Mouse (Mus musculus): ENCODE measurements around the gene Nrsn2. TPM values are rescaled to one million over a fixed set of nuclear protein-coding genes. Genes with fewer than 3 reads are reported as not detected.

The Nrsn2 gene
- 1.4 and 5.1 TPM in 2 replicates for polyA plus RNA-seq (2016; fragmentation: Nextera tagmentation; extraction: Ambion mirVana)

DNA sequence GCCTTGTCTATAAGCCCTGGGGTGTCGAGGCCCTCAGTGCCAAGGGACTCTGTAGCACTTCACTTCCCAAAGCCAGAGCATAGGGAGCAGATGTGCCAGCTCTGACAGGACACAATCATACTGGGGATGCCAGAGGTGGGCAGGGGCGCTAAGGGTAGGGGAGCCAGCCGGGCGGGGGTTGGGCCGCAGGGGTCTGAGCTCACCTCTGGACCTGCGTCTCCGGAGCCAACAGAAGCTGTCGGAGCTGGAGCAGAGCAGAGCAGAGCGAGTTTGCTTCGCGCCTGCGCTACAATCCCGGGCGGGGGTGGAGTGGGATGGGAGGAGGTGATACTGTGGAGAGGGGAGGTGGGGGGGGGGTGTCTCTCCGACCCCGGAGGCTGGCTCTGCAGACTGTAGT lies at the start of gene Nrsn2:
Gene Nrsn2, minus strand, starts transcription at position 294 of the 397 bp plus-strand sequence.
- peak; percentile 47 for DNase-seq (ENCODE audit: low spot score)
- Histone ChIP-seq H3K4me1 (replicated peaks) (peaks cover 31% of the 10 kb centered on the region), H3K27me3 (ENCODE audit: insufficient read depth, poor library complexity, severe bottlenecking) (peaks cover 61% of the 10 kb centered on the region), H3K36me3 (no peaks in the 10 kb centered on the region), H3K4me3 (peak within 1 kb of the TSS; percentile 41), H3K27ac (peak within 1 kb of the TSS; percentile 83), H3K9me3 (no peaks in the 10 kb centered on the region)
- WGBS, result 2% methylated on average over 16 of the region's 16 CpGs

DNA sequence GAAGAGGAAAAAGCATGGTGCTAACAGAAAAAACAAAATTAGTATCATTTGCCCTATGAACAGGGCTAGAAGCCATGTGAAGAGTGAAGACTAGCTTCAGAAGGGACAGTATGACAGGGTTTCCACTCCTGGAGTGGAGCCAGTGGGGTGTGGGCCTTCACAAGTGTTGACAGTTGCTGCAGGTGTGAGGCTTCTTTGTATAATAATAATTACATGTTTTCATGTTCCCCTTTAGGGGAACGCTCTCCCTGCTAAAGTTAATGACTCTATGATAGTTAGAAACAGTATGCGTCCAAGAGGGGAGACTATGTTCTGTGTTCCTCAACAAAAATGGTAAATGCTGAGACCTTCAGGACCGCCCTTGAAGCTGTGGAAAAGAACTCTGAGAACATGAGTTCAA lies 39.3 kb upstream of the Nrsn2 start:
- peak overlapping the region; percentile 97 for H3K4me3 ChIP-seq
- DNase-seq (ENCODE audit: low spot score), result no peak

GRCm38 (mm10) chr2:152415287-152415686 lies 38.8 kb upstream of the Nrsn2 start, which contains the start of gene 6820408C15Rik:
6820408C15Rik (plus strand) TSS chr2:152415587.
- Histone ChIP-seq H3K4me3 (peak within 1 kb of the TSS; percentile 97), H3K9me3 (peaks cover 14% of the 10 kb centered on the region), H3K27ac (peak within 1 kb of the TSS; percentile 100), H3K4me1 (replicated peaks) (peaks cover 41% of the 10 kb centered on the region), H3K36me3 (0 out of 2 replicates have a peak, but pooled peaks cover 7% of the 10 kb centered on the region), H3K27me3 (ENCODE audit: insufficient read depth, poor library complexity, severe bottlenecking) (no peaks in the 10 kb centered on the region)
- 30% methylated on average over 4 of the region's 4 CpGs for WGBS
- no peak for DNase-seq (ENCODE audit: low spot score)

More for the DNA sequence above, 39.3 kb upstream of the Nrsn2 start:
- 0 out of 2 replicates have a peak, but pooled peaks cover 7% of the 10 kb centered on the region for H3K36me3 ChIP-seq
- WGBS, result 98% methylated on average over 3 of the region's 3 CpGs
- peak overlapping the region; percentile 100 for H3K27ac ChIP-seq
- H3K9me3 ChIP-seq, result peaks cover 15% of the 10 kb centered on the region
- H3K4me1 ChIP-seq (replicated peaks), result peaks cover 36% of the 10 kb centered on the region
- no peaks in the 10 kb centered on the region for H3K27me3 ChIP-seq (ENCODE audit: insufficient read depth, poor library complexity, severe bottlenecking)

GRCm38 (mm10) chr2:152414591-152415165 lies 38.2 kb upstream of the Nrsn2 start, which contains the start of gene Zcchc3:
Zcchc3 (minus strand) TSS chr2:152415027.
- Histone ChIP-seq H3K9me3 (peaks cover 9% of the 10 kb centered on the region), H3K4me3 (peak within 1 kb of the TSS; percentile 97), H3K27me3 (ENCODE audit: insufficient read depth, poor library complexity, severe bottlenecking) (no peaks in the 10 kb centered on the region), H3K36me3 (0 out of 2 replicates have a peak, but pooled peaks cover 7% of the 10 kb centered on the region), H3K27ac (peak within 1 kb of the TSS; percentile 100), H3K4me1 (replicated peaks) (peaks cover 47% of the 10 kb centered on the region)
- under 1% methylated on average over 65 of the region's 65 CpGs for WGBS
- DNase-seq (ENCODE audit: low spot score), result peak; percentile 92

DNA sequence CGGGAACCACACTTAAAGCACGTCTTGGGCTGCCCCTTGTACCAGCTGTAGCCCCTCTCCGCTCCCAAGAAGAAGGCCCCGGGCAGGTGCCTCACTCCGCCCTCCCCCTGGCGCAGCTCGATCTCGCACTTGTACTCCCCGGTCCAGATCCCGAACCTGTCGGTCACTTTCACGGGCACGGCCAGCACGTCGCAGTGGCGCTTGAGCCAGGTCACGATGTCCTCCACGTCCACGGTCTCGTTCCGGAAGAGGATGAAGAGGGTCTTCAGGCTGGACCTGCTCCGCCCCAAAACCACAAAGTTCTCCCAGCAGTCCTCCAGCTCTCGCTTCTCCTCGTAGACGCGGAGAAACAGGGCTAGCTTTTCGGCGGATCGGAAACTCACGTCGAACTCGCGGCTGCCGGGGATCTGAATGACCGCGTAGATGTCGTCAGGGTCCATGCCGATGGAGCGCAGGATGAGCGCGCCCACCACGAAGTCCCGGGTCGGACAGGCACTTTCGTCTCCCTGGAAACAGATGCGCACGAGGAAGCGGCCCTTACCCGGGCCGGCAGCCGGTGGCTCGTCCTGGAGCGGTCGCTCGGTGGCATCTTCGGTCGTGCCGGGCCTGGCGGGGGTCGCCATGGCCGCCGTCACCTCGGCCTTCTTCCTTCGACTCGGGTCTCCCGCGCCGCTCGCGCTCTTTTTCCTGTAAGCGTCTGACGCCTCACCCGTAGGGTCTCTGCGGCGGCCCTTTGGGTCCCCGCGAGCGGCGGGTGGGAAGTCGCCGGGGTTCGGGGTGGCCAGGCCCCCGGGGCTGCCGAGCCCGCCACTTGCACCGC lies 37.5 kb upstream of the Nrsn2 start:
- Histone ChIP-seq H3K36me3 (0 out of 2 replicates have a peak, but pooled peaks cover 7% of the 10 kb centered on the region), H3K27ac (peak overlapping the region; percentile 100), H3K4me3 (peak overlapping the region; percentile 97), H3K9me3 (peaks cover 9% of the 10 kb centered on the region), H3K27me3 (ENCODE audit: insufficient read depth, poor library complexity, severe bottlenecking) (no peaks in the 10 kb centered on the region), H3K4me1 (replicated peaks) (peaks cover 53% of the 10 kb centered on the region)
- under 1% methylated on average over 86 of the region's 86 CpGs for WGBS
- peak; percentile 68 for DNase-seq (ENCODE audit: low spot score)

- H3K4me3 ChIP-seq, result peak overlapping the region; percentile 97
- no peak for DNase-seq (ENCODE audit: low spot score)
- H3K9me3 ChIP-seq, result peaks cover 9% of the 10 kb centered on the region
- 0 out of 2 replicates have a peak, but pooled peaks cover 7% of the 10 kb centered on the region for H3K36me3 ChIP-seq
- no peaks in the 10 kb centered on the region for H3K27me3 ChIP-seq (ENCODE audit: insufficient read depth, poor library complexity, severe bottlenecking)
- WGBS, result 1% methylated on average over 21 of the region's 21 CpGs
- H3K27ac ChIP-seq, result peak overlapping the region; percentile 100
- peaks cover 53% of the 10 kb centered on the region for H3K4me1 ChIP-seq (replicated peaks)
Observed at GRCm38 (mm10) chr2:152413158-152413764, 36.8 kb upstream of the Nrsn2 start.

- Histone ChIP-seq H3K4me1 (replicated peaks) (peaks cover 53% of the 10 kb centered on the region), H3K9me3 (peaks cover 9% of the 10 kb centered on the region), H3K27me3 (ENCODE audit: insufficient read depth, poor library complexity, severe bottlenecking) (no peaks in the 10 kb centered on the region), H3K36me3 (0 out of 2 replicates have a peak, but pooled peaks cover 7% of the 10 kb centered on the region), H3K27ac (peak overlapping the region; percentile 100), H3K4me3 (peak overlapping the region; percentile 97)
- peak; percentile 41 for DNase-seq (ENCODE audit: low spot score)
- WGBS, result 2% methylated on average over 15 of the region's 15 CpGs
Observed at GRCm38 (mm10) chr2:152412526-152413157, 36.2 kb upstream of the Nrsn2 start.

- peak overlapping the region; percentile 100 for H3K27ac ChIP-seq
- H3K4me3 ChIP-seq, result peak overlapping the region; percentile 97
- 2% methylated on average over 7 of the region's 7 CpGs for WGBS
- no peak for DNase-seq (ENCODE audit: low spot score)
- peaks cover 56% of the 10 kb centered on the region for H3K4me1 ChIP-seq (replicated peaks)
- no peaks in the 10 kb centered on the region for H3K27me3 ChIP-seq (ENCODE audit: insufficient read depth, poor library complexity, severe bottlenecking)
- 0 out of 2 replicates have a peak, but pooled peaks cover 7% of the 10 kb centered on the region for H3K36me3 ChIP-seq
- peaks cover 9% of the 10 kb centered on the region for H3K9me3 ChIP-seq
Observed at GRCm38 (mm10) chr2:152411471-152411870, 35.0 kb upstream of the Nrsn2 start.

DNA sequence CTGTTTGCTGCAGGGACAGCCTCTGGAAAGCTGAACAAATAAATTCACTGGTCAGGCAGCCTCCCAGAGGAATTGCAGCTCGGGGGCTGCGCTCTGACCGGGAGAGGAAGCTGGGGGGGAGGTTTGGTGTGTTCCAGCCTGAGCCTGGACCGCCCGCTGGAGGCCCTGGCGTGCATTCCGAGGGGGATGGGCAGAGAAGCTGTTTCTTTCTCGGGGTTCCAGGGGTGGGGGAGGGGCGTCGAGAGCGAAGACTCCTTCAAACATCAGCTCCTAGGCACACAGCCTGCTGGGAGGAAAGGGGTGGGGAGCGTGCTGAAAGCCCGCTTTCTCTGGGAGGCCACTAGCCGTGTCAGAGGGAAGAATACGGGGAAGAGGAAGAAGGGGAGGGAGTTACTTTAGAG lies 34.5 kb upstream of the Nrsn2 start:
- Histone ChIP-seq H3K27ac (peak overlapping the region; percentile 100), H3K4me1 (replicated peaks) (peaks cover 60% of the 10 kb centered on the region), H3K27me3 (ENCODE audit: insufficient read depth, poor library complexity, severe bottlenecking) (no peaks in the 10 kb centered on the region), H3K9me3 (peaks cover 4% of the 10 kb centered on the region; the same call in 1 of the 2 replicates), H3K36me3 (0 out of 2 replicates have a peak, but pooled peaks cover 4% of the 10 kb centered on the region), H3K4me3 (peak overlapping the region; percentile 97)
- under 1% methylated on average over 15 of the region's 15 CpGs for WGBS
- peak; percentile 94 for DNase-seq (ENCODE audit: low spot score)

- H3K4me1 ChIP-seq (replicated peaks), result peaks cover 61% of the 10 kb centered on the region
- 77% methylated on average over 6 of the region's 6 CpGs for WGBS
- peak overlapping the region; percentile 100 for H3K27ac ChIP-seq
- no peaks in the 10 kb centered on the region for H3K9me3 ChIP-seq
- no peak for DNase-seq (ENCODE audit: low spot score)
- no peaks in the 10 kb centered on the region for H3K27me3 ChIP-seq (ENCODE audit: insufficient read depth, poor library complexity, severe bottlenecking)
- 0 out of 2 replicates have a peak, but pooled peaks cover 4% of the 10 kb centered on the region for H3K36me3 ChIP-seq
- peak overlapping the region; percentile 97; the same call in 1 of the 2 replicates for H3K4me3 ChIP-seq
Observed at GRCm38 (mm10) chr2:152409781-152410180, 33.3 kb upstream of the Nrsn2 start.

GRCm38 (mm10) chr2:152406126-152406525 lies 29.7 kb upstream of the Nrsn2 start:
- Histone ChIP-seq H3K36me3 (no peaks in the 10 kb centered on the region), H3K27ac (peak overlapping the region; percentile 87), H3K4me1 (replicated peaks) (peaks cover 37% of the 10 kb centered on the region), H3K27me3 (ENCODE audit: insufficient read depth, poor library complexity, severe bottlenecking) (no peaks in the 10 kb centered on the region), H3K9me3 (no peaks in the 10 kb centered on the region), H3K4me3 (peak overlapping the region; percentile 49)
- DNase-seq (ENCODE audit: low spot score), result peak; percentile 97
- WGBS, result 0% methylated on average over 19 of the region's 19 CpGs

GRCm38 (mm10) chr2:152399122-152399542 lies 22.7 kb upstream of the Nrsn2 start:
- Histone ChIP-seq H3K27ac (peak overlapping the region; percentile 98), H3K27me3 (ENCODE audit: insufficient read depth, poor library complexity, severe bottlenecking) (peaks cover 10% of the 10 kb centered on the region; the same call in 1 of the 2 replicates), H3K4me1 (replicated peaks) (peaks cover 58% of the 10 kb centered on the region), H3K9me3 (no peaks in the 10 kb centered on the region), H3K4me3 (peak overlapping the region; percentile 94), H3K36me3 (peaks cover 10% of the 10 kb centered on the region)
- no peak for DNase-seq (ENCODE audit: low spot score)
- WGBS, result under 1% methylated on average over 13 of the region's 13 CpGs

Data from hindbrain, embryonic 10.5 days (tissue).